Mouse (Mus musculus) neural tube, embryonic 13.5 days (tissue): ENCODE results near the gene Cyb561d1. TPM values are rescaled to one million over a fixed set of nuclear protein-coding genes. Genes with fewer than 3 reads are reported as not detected.

Experiments used
- ATAC-seq: fragments of 200-750 bp; cut with Nextera tagmentation; 2 replicates; pipeline ENCODE4 v1.8.0; 2017; ENCODE audit warnings: low read depth, mild to moderate bottlenecking, moderate TSS enrichment, moderate library complexity
- H3K27ac ChIP-seq: fragments of 300-500 bp; sonication (generic); replicated peaks from 2 replicates; pipeline ENCODE4 v1.5.1; 2015; ENCODE audit warnings: moderate library complexity, mild to moderate bottlenecking, inconsistent platforms
- H3K27me3 ChIP-seq: fragments of 300-500 bp; sonication (generic); 2 replicates; pipeline ENCODE4 v1.6.1; 2015; ENCODE audit warnings: mild to moderate bottlenecking, inconsistent platforms
- H3K36me3 ChIP-seq: fragments of 300-500 bp; sonication (generic); 2 replicates; pipeline ENCODE4 v1.6.1; 2015; ENCODE audit warnings: mild to moderate bottlenecking, inconsistent platforms
- H3K4me1 ChIP-seq: fragments of 300-500 bp; sonication (generic); replicated peaks from 2 replicates; pipeline ENCODE4 v1.6.1; 2015; ENCODE audit warnings: inconsistent platforms
- H3K4me2 ChIP-seq: fragments of 300-500 bp; sonication (generic); 2 replicates; pipeline ENCODE4 v1.6.1; 2015; ENCODE audit warnings: inconsistent platforms, mild to moderate bottlenecking, moderate library complexity
- H3K4me3 ChIP-seq: fragments of 300-500 bp; sonication (generic); 2 replicates; pipeline ENCODE4 v1.5.1; 2015; ENCODE audit warnings: mild to moderate bottlenecking, inconsistent platforms
- H3K9ac ChIP-seq: fragments of 300-500 bp; sonication (generic); 2 replicates; pipeline ENCODE4 v1.6.1; 2015; ENCODE audit warnings: moderate library complexity, mild to moderate bottlenecking, inconsistent platforms
- H3K9me3 ChIP-seq: fragments of 300-500 bp; sonication (generic); 2 replicates; pipeline ENCODE4 v1.6.1; 2016; ENCODE audit warnings: inconsistent platforms
- WGBS: fragments of 180-500 bp; shearing (Covaris S2); methylation state at CpG from one replicate; pipeline ENCODE4 v1.1.7; 2015; 5-methylcytosine and 5-hydroxymethylcytosine counted together
- polyA plus RNA-seq: library from polyadenylated mRNA; unstranded; fragments of >200 nt; fragmentation: Nextera tagmentation; extraction: Ambion mirVana; gene quantifications from 2 replicates; pipeline ENCODE4 v1.2.1, GENCODE M21; 2015

Cyb561d1 gene
- polyA plus RNA-seq, 1 experiment from 2014 or later = 3.9 TPM

DNA sequence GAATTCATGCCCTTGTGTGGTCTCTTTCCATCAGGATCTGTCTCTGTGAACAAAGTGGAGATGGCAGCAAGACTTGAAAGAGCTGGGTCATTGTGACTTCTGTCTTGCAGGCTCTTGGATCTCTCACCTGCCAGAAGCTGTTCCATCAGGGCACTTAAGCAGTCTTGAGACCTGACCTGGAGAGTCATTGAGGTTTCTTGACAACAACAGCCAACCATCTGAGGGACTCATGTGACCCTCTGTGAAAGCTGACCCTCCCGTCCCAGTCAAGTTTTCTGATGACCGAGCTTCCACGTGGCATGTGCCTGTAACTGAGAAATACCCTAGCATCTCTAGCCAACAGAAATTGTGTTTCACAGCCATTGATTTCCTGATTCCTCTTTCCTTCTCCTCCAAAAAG is 16.3 kb downstream of the Cyb561d1 start:
- 80% methylated on average over 3 of the region's 3 CpGs for WGBS
- no peak overlapping the region for H3K4me3 ChIP-seq
- no peaks in the 10 kb centered on the region for H3K9me3 ChIP-seq
- peaks cover 6% of the 10 kb centered on the region; the same call in 1 of the 2 replicates for H3K27me3 ChIP-seq
- H3K4me1 ChIP-seq = peaks cover 42% of the 10 kb centered on the region
- no peak for ATAC-seq
- no peak overlapping the region for H3K27ac ChIP-seq
- no peak overlapping the region for H3K4me2 ChIP-seq
- no peak overlapping the region for H3K9ac ChIP-seq
- H3K36me3 ChIP-seq = peaks cover 14% of the 10 kb centered on the region

- Histone ChIP-seq H3K9ac (no peak overlapping the region), H3K27ac (no peak overlapping the region), H3K4me1 (peaks cover 12% of the 10 kb centered on the region), H3K9me3 (no peaks in the 10 kb centered on the region), H3K36me3 (no peaks in the 10 kb centered on the region), H3K4me2 (no peak overlapping the region), H3K4me3 (no peak overlapping the region), H3K27me3 (peaks cover 6% of the 10 kb centered on the region; the same call in 1 of the 2 replicates)
- 41% methylated on average over 2 of the region's 2 CpGs for WGBS
- ATAC-seq = no peak
Observed at GRCm38 (mm10) chr3:108180514-108180913, 20.5 kb downstream of the Cyb561d1 start.

GRCm38 (mm10) chr3:108178756-108179715 is 22.0 kb downstream of the Cyb561d1 start:
- WGBS = 78% methylated on average over 7 of the region's 7 CpGs
- H3K9ac ChIP-seq = no peak overlapping the region
- H3K27ac ChIP-seq = no peak overlapping the region
- no peaks in the 10 kb centered on the region for H3K9me3 ChIP-seq
- H3K4me2 ChIP-seq = no peak overlapping the region
- H3K4me1 ChIP-seq = peaks cover 24% of the 10 kb centered on the region
- no peak for ATAC-seq
- no peak overlapping the region for H3K4me3 ChIP-seq
- H3K36me3 ChIP-seq = no peaks in the 10 kb centered on the region
- H3K27me3 ChIP-seq = no peaks in the 10 kb centered on the region

- peak overlapping the region; percentile 43 for H3K4me2 ChIP-seq
- peak overlapping the region; percentile 47 for H3K9ac ChIP-seq
- WGBS = 14% methylated on average over 14 of the region's 14 CpGs
- no peaks in the 10 kb centered on the region for H3K9me3 ChIP-seq
- H3K27me3 ChIP-seq = no peaks in the 10 kb centered on the region
- peaks cover 31% of the 10 kb centered on the region for H3K4me1 ChIP-seq
- H3K27ac ChIP-seq = peak overlapping the region; percentile 93
- H3K36me3 ChIP-seq = no peaks in the 10 kb centered on the region
- H3K4me3 ChIP-seq = no peak overlapping the region
- ATAC-seq = peak; percentile 90
Observed at GRCm38 (mm10) chr3:108174672-108175531, 26.1 kb downstream of the Cyb561d1 start.

DNA sequence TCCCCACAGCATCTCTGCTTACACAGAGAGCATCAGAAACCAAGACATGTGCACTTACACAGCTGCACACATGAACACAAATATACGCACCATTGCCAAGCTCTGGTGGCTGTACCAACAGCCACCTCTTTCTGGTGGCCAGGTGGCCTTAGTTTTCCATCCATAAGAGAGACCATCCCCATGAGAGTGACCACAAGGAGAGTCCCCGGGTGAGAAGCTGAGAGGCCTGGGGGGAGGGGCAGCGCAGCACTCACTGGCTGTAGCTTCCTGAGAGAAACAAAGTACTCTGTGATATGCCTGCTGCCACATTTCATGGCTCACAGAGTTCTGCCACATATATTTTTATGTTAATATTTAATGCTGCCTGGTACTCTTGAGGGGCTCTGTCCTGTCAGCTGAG is 31.8 kb downstream of the Cyb561d1 start:
- 36% methylated on average over 3 of the region's 3 CpGs for WGBS
- Histone ChIP-seq H3K9me3 (no peaks in the 10 kb centered on the region), H3K27ac (peak overlapping the region; percentile 92), H3K9ac (peak overlapping the region; percentile 38; the same call in 1 of the 2 replicates), H3K4me2 (no peak overlapping the region), H3K4me3 (no peak overlapping the region), H3K36me3 (no peaks in the 10 kb centered on the region), H3K27me3 (no peaks in the 10 kb centered on the region), H3K4me1 (peaks cover 63% of the 10 kb centered on the region)
- ATAC-seq = no peak

DNA sequence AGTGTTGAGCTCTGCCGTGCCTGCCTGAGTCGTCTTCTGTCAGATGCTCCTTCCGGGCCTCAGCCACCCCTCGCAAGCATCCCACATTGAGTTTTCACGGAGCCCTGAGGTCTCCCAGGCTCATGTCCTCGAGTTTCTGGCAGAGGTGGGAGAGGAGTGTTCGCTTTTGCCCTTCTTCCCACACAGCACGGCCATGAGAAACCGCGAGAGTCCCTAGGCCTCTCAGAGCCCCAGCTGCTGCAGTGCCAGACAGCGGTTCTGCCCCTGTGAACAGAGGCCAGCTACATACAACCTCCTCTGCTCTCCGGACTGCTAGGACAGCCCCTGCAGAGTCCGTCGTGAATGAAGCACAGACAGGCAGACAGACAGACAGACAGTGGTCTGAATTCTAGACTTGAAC is 33.5 kb downstream of the Cyb561d1 start:
- WGBS = 27% methylated on average over 14 of the region's 14 CpGs
- H3K36me3 ChIP-seq = no peaks in the 10 kb centered on the region
- ATAC-seq = no peak
- peak overlapping the region; percentile 35 for H3K9ac ChIP-seq
- H3K4me3 ChIP-seq = no peak overlapping the region
- peak overlapping the region; percentile 92 for H3K27ac ChIP-seq
- 0 out of 2 replicates have a peak, but pooled peaks cover 6% of the 10 kb centered on the region for H3K27me3 ChIP-seq
- H3K4me2 ChIP-seq = no peak overlapping the region
- H3K4me1 ChIP-seq = peaks cover 54% of the 10 kb centered on the region
- no peaks in the 10 kb centered on the region for H3K9me3 ChIP-seq

- WGBS = 8% methylated on average over 9 of the region's 11 CpGs
- Histone ChIP-seq H3K4me1 (peaks cover 54% of the 10 kb centered on the region), H3K27me3 (0 out of 2 replicates have a peak, but pooled peaks cover 6% of the 10 kb centered on the region), H3K9ac (no peak overlapping the region), H3K4me3 (no peak overlapping the region), H3K27ac (peak overlapping the region; percentile 92), H3K4me2 (peak overlapping the region; percentile 11; the same call in 1 of the 2 replicates), H3K36me3 (no peaks in the 10 kb centered on the region), H3K9me3 (no peaks in the 10 kb centered on the region)
- peak; percentile 79 for ATAC-seq
Observed at GRCm38 (mm10) chr3:108166486-108167211, 34.4 kb downstream of the Cyb561d1 start.

- 21% methylated on average over 10 of the region's 10 CpGs for WGBS
- Histone ChIP-seq H3K4me3 (no peak overlapping the region), H3K36me3 (no peaks in the 10 kb centered on the region), H3K9me3 (no peaks in the 10 kb centered on the region), H3K4me2 (peak overlapping the region; percentile 6), H3K27me3 (0 out of 2 replicates have a peak, but pooled peaks cover 6% of the 10 kb centered on the region), H3K4me1 (peaks cover 54% of the 10 kb centered on the region), H3K27ac (peak overlapping the region; percentile 92), H3K9ac (peak overlapping the region; percentile 58)
- ATAC-seq = peak; percentile 28; the same call in 1 of the 2 replicates
Observed at GRCm38 (mm10) chr3:108165532-108166315, 35.3 kb downstream of the Cyb561d1 start.

DNA sequence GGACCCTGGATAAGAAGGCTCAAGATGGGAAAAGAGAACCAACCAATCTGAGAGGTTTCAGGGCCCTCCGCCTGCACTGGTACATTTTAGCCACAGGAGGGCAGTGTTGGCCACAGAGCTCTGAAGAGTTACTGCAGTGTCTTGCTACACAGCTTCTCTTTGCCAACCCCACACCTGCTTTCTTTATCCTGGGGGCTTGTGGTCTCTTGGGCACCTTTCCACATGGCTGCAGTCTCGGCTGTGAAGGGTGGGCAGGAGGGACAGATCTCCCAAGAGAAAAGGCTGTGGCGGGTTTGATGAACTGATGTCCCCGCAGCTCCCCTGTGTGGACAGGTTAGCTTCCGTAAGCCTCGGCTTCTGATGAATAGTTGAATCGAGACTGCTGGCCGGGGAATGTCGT is 36.2 kb downstream of the Cyb561d1 start:
- Histone ChIP-seq H3K27ac (peak overlapping the region; percentile 92), H3K36me3 (no peaks in the 10 kb centered on the region), H3K27me3 (0 out of 2 replicates have a peak, but pooled peaks cover 6% of the 10 kb centered on the region), H3K4me3 (peak overlapping the region; percentile 12; the same call in 1 of the 2 replicates), H3K4me1 (peaks cover 54% of the 10 kb centered on the region), H3K4me2 (peak overlapping the region; percentile 48), H3K9me3 (no peaks in the 10 kb centered on the region), H3K9ac (peak overlapping the region; percentile 58)
- WGBS = 15% methylated on average over 9 of the region's 9 CpGs
- peak; percentile 60 for ATAC-seq

DNA sequence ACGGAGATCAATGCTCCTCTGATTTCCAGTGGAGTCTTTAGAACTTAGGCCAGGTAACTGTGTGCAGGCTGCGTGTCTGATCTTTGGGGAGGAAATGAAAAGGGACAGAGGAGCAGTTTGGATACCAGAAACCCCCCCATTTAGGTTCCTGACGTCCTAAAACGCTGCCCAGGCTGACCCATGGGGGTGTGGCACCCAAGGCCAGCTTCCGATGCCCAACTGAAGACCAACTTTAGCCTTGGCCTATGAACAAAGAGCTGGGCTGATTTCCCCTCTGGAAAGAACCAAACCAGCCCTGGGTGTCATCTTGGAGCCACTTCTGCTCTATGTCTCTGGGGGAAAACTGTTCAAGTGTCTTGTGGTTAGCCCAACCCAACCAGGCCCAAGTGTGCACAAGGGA is 36.9 kb downstream of the Cyb561d1 start:
- Histone ChIP-seq H3K4me1 (peaks cover 54% of the 10 kb centered on the region), H3K4me3 (no peak overlapping the region), H3K36me3 (no peaks in the 10 kb centered on the region), H3K27ac (no peak overlapping the region), H3K27me3 (0 out of 2 replicates have a peak, but pooled peaks cover 6% of the 10 kb centered on the region), H3K9me3 (no peaks in the 10 kb centered on the region), H3K4me2 (no peak overlapping the region), H3K9ac (no peak overlapping the region)
- ATAC-seq = no peak
- 60% methylated on average over 5 of the region's 5 CpGs for WGBS
